Mouse (Mus musculus): ENCODE measurements around the gene Ets1.

Gene Ets1

DNA sequence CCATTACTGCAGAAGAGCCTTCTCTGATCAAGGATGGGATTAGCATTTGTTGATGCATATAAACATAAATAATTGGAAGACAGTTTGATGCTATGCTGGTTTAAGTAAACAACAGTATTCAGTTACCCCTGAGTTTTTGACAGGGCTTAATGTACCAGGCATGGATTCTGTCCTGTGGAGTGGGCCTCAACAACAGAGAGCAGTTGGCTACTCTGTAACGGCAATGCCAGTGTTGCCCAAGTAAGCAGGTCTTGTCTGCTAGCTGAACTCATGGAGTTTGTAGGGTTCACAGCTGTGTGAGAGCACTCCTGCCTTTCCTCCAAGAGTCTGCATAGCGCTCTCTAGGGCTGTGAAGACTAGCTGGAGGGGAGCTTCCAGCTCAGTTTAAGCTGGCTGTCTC, 91.0 kb downstream of the Ets1 start:
- DNase-seq (ENCODE audit: low read depth, low spot score): no peak
- Histone ChIP-seq H3K36me3 (ENCODE audit: control insufficient read depth, insufficient read depth, low read length, poor library complexity, severe bottlenecking) (peaks cover 22% of the 10 kb centered on the region), H3K27me3 (ENCODE audit: control insufficient read depth, insufficient read depth, low read length, poor library complexity, severe bottlenecking) (no peaks in the 10 kb centered on the region)

DNA sequence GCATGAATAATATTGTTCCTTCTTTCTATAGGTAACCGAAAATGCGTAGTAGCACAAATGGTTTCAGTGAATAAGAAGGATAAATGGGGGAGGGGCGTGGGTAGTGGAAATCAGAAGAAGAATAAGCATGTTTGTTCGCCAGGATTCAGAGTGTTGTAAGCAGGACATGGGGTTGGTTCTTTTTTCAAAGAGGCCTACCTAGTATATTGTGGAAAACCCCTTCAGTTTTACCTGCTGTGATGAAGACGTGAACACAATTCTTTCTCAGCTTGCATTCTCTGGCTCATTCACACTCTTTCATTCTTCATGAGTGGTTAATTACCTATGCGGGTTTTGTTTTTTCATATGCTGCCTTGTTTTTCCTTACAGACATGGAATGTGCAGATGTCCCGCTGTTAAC, 92.3 kb downstream of the Ets1 start:
- Histone ChIP-seq H3K36me3 (ENCODE audit: control insufficient read depth, insufficient read depth, low read length, poor library complexity, severe bottlenecking) (peaks cover 26% of the 10 kb centered on the region), H3K27me3 (ENCODE audit: control insufficient read depth, insufficient read depth, low read length, poor library complexity, severe bottlenecking) (no peaks in the 10 kb centered on the region)
- DNase-seq (ENCODE audit: low read depth, low spot score): no peak

DNA sequence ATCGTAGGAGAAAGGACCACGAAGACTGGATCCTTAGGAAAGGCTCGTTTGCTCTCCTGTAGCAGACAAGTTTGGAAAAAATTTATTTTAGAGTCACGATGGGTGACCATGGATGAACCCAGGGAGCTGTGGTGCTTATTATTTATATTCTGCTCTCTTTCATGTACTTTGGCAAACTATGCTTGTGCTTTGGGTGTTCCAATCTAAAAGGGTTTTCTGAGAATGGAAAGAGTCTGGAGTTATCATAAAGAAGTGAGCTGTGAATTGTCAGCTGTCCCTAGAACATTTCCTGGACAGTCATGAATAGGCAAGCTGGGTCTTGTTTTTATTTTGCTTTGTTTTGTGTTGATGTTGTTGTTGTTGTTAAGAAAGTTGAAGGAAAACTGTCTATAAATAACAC, 92.8 kb downstream of the Ets1 start:
- Histone ChIP-seq H3K27me3 (ENCODE audit: control insufficient read depth, insufficient read depth, low read length, poor library complexity, severe bottlenecking) (no peaks in the 10 kb centered on the region), H3K36me3 (ENCODE audit: control insufficient read depth, insufficient read depth, low read length, poor library complexity, severe bottlenecking) (peaks cover 31% of the 10 kb centered on the region)
- DNase-seq (ENCODE audit: low read depth, low spot score): no peak

DNA sequence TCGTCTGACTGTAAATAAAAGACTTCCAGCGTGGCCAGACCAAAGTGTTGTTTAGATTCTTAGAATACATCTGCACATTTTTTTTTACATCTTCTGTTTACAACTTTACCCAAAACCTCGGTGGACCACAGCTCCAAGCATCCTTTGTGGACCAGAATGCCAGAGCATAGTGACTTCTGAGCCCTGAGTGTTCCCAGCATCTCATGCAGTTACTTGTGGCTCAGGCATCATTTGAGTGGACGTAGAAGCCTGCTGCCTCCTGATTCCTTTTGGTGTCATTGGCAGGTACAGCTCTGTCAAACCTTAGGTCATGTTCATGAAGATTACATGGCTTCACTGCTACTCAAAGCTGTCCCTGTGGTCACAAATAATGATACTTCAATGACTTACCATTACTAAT, 93.2 kb downstream of the Ets1 start:
- no peak for DNase-seq (ENCODE audit: low read depth, low spot score)
- peaks cover 34% of the 10 kb centered on the region for H3K36me3 ChIP-seq (ENCODE audit: control insufficient read depth, insufficient read depth, low read length, poor library complexity, severe bottlenecking)
- no peaks in the 10 kb centered on the region for H3K27me3 ChIP-seq (ENCODE audit: control insufficient read depth, insufficient read depth, low read length, poor library complexity, severe bottlenecking)

DNA sequence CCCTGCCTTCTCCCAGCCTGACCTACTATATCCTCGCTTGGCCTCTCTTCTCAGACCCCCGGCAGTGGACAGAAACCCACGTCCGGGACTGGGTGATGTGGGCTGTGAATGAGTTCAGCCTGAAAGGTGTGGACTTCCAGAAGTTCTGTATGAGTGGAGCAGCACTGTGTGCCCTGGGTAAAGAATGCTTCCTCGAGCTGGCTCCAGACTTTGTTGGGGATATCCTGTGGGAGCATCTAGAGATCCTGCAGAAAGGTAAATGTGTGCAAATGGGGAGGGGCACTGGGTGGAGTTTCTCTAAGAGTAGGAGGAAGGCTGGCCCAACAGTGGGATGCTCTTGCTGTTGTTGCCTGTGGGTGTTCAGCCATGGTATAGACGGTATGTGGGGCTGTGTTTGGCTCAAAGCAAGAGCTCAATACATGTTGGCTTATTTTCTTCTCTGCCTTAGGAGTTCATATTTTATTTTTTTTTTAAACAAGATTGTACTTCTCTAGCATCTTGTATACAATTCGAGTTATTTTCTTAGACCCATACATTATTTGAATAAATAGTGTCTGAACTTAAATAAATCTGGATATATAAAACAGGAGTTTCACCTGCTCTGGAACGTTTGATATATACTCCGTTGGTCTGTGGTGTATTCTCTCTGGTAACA, 94.1 kb downstream of the Ets1 start:
- no peak for DNase-seq (ENCODE audit: low read depth, low spot score)
- Histone ChIP-seq H3K27me3 (ENCODE audit: control insufficient read depth, insufficient read depth, low read length, poor library complexity, severe bottlenecking) (no peaks in the 10 kb centered on the region), H3K36me3 (ENCODE audit: control insufficient read depth, insufficient read depth, low read length, poor library complexity, severe bottlenecking) (peaks cover 38% of the 10 kb centered on the region)

DNA sequence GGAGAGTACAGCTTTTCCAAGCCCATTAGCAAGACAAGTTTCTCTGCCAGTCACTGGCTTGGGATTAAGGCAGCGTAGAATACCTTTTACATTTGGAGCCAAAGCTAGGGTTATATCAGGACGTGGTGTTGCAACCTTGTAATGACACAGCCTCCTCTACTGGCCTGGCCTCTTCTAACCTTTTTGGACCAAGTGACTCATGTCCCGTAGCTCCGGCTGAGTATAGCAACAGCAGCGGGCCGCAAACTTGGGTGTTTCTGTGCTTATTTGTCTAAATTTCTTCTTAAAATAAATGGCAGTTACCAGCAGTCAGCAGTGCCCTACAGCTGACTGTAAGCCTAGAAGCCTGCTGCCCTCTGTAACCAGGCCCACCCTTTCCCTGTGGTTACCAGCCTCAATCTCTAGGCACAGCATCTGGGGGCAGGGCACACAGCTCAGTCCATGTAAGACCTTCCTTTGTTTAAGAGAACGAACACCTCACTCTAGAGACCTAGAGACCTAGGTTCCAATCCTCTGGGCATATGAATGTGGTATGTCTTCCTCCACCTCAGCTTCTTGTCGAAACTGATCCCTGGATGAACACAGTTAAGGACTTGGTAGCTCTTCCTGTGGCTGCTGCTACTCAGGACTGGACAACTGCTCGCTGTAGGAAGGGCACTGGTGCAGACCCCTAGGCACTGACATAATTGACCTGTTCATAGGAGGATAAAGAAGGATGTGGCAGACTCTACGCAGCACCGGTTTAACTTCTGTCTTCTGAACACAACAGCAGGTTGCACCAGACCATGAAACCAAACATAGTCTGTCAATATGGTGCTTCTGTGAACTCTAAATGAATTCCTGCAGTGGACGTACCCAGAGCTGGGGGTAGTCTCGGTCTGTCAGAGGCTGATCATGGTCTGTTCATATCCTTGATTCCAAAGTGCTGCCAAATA, 94.9 kb downstream of the Ets1 start:
- Histone ChIP-seq H3K27me3 (ENCODE audit: control insufficient read depth, insufficient read depth, low read length, poor library complexity, severe bottlenecking) (no peaks in the 10 kb centered on the region), H3K36me3 (ENCODE audit: control insufficient read depth, insufficient read depth, low read length, poor library complexity, severe bottlenecking) (peaks cover 34% of the 10 kb centered on the region)
- DNase-seq (ENCODE audit: low read depth, low spot score): peak; percentile 58

DNA sequence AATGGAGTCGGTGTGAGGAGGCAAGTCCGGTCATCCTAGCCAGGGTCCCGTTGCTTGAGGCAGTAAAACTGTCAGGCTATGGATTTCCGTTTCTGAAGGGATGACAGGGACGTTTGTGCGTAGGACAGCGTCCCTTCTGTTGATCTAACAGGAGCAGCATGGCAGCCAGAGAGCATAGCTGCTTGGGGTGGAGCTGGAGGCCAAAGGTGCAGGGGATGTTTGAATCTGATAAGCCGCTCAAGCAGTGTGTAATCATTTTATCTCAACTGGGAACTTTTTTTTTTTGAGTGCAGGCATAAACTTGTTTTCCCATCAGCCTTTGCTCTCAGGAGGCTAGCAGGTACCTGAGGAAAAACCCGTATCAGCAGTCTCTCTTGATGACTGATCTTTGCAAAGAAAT, 95.8 kb downstream of the Ets1 start:
- no peak for DNase-seq (ENCODE audit: low read depth, low spot score)
- Histone ChIP-seq H3K36me3 (ENCODE audit: control insufficient read depth, insufficient read depth, low read length, poor library complexity, severe bottlenecking) (peaks cover 33% of the 10 kb centered on the region), H3K27me3 (ENCODE audit: control insufficient read depth, insufficient read depth, low read length, poor library complexity, severe bottlenecking) (no peaks in the 10 kb centered on the region)

DNA sequence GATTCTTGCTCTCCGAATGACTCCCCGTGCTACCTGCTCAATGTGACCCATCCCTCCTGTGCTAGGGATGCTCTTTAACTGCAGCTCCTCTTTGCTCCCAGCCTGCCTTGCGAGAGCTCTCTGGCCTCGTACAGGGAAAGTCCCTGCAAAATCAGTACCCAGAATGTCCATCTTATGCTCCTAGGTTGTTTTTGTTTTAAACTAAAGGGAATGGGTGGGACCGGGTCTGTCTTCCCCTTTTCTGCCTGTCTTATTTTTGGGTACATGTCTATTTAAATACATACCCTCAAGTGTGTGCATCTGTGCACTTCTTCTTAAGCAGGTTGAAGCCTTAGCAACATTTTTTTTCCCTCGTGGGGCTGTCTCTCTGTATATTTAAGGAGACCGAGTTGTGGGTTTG, 99.0 kb downstream of the Ets1 start:
- DNase-seq (ENCODE audit: low read depth, low spot score): peak; percentile 61
- peaks cover 37% of the 10 kb centered on the region for H3K36me3 ChIP-seq (ENCODE audit: control insufficient read depth, insufficient read depth, low read length, poor library complexity, severe bottlenecking)
- no peaks in the 10 kb centered on the region for H3K27me3 ChIP-seq (ENCODE audit: control insufficient read depth, insufficient read depth, low read length, poor library complexity, severe bottlenecking)

DNA sequence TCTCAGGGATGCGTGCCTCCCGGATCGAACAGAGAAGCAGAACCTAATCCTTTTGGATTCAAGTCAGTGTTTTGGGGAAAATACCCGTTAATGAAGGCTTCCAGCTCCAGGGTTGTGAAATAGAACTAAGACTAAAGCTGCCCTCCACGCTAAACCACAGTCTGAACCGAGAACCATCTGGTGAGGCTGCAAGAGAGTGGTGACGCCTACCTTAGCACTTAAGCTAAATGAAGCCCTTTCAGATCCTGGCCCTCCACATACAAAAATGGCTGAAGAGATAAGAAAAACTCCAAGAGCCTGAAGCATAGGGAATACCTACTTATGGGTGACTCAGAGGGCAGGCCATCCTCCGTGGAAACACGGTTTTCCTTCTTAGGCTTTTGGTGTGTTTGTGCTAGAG, 100.0 kb downstream of the Ets1 start:
- peaks cover 36% of the 10 kb centered on the region for H3K36me3 ChIP-seq (ENCODE audit: control insufficient read depth, insufficient read depth, low read length, poor library complexity, severe bottlenecking)
- no peak for DNase-seq (ENCODE audit: low read depth, low spot score)
- H3K27me3 ChIP-seq (ENCODE audit: control insufficient read depth, insufficient read depth, low read length, poor library complexity, severe bottlenecking): no peaks in the 10 kb centered on the region

DNA sequence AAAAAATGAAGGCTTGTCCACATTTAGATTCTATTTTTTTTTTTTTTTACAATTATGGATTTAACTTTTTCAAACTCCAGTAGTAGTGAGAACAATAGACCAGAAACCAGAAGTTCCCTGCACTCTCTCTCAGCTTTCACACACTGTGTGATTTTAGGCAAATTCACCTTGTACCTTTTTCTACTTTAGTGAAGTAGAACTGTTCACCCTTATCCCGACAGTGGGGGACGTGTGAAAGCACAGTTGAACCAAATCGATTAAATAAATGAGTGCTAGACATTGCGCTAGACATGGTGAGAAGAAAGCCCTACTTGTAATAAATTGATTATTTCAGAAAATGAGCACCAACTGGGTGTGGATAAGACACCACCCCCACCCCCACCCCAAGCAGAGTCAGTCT, 104.0 kb downstream of the Ets1 start:
- Histone ChIP-seq H3K36me3 (ENCODE audit: control insufficient read depth, insufficient read depth, low read length, poor library complexity, severe bottlenecking) (peaks cover 36% of the 10 kb centered on the region), H3K27me3 (ENCODE audit: control insufficient read depth, insufficient read depth, low read length, poor library complexity, severe bottlenecking) (no peaks in the 10 kb centered on the region)
- peak; percentile 72 for DNase-seq (ENCODE audit: low read depth, low spot score)

DNA sequence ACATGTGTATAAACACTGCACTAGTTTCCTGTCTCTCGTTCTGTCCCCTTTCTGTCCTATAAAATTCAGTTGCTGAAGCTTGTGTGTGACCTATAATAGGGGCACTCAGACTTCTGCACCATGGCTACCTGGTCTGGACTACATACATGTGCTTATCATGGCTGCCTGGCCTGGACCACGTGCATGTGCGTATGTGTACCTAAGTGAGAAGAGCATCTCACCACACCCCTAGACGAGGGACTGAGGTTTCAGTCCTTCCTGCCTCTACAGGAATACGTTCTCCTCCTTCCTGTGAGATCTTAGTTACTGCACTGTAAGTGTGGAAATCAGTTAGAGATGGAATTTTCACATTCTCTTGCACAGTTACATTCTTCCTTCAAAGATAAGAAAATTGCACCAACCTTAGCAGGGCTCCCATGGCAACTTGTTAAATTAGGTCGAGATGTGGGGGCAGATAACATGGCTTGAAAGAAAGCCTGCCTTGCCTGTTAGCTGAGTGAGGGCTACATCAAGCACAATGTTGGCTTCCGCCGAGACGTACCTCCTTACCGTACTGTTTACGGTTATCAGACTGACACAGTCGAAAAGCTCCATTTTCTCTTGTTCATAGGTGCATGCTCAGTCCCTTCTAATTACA, 104.8 kb downstream of the Ets1 start:
- Histone ChIP-seq H3K27me3 (ENCODE audit: control insufficient read depth, insufficient read depth, low read length, poor library complexity, severe bottlenecking) (no peaks in the 10 kb centered on the region), H3K36me3 (ENCODE audit: control insufficient read depth, insufficient read depth, low read length, poor library complexity, severe bottlenecking) (peaks cover 35% of the 10 kb centered on the region)
- DNase-seq (ENCODE audit: low read depth, low spot score): no peak

DNA sequence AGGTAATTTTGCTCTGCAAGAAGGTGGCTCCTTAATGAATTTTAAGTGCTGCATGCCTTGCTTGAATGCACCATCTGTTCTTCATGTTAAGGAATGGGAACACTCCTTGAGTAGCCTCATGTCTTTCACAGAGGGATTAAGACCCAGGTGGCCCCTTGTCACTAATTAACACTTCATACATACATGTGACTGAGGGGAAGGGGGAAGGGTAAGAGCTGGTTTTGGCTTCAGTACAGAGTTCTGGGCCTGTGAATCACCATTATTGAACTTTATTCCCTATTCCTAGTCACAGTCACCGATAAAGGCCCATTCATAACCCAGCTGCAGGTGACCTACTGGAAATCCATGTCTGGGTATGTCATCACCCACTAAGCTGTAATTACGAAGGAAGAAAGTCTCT, 105.7 kb downstream of the Ets1 start:
- DNase-seq (ENCODE audit: low read depth, low spot score): no peak
- H3K27me3 ChIP-seq (ENCODE audit: control insufficient read depth, insufficient read depth, low read length, poor library complexity, severe bottlenecking): no peaks in the 10 kb centered on the region
- H3K36me3 ChIP-seq (ENCODE audit: control insufficient read depth, insufficient read depth, low read length, poor library complexity, severe bottlenecking): peaks cover 32% of the 10 kb centered on the region

DNA sequence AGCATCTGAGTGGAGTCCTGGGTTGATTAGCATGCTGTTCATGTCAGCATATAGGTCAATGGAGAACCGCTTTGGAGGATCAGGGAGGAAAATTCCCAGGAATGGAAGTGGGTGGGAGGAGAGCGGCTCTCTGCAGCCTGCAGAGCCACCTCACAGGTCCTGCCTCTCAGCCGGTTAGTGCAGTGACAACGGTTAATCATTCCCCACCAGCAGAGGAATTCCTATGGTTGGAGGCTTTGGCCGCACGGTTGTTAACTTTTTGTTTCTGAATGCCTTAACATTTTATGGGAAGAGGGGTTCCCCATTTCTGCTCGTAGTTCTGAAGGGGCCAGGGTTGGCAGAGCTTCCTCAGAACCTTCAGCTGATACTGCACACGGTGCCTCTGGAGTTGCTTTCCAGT, 107.1 kb downstream of the Ets1 start:
- peaks cover 26% of the 10 kb centered on the region for H3K36me3 ChIP-seq (ENCODE audit: control insufficient read depth, insufficient read depth, low read length, poor library complexity, severe bottlenecking)
- no peaks in the 10 kb centered on the region for H3K27me3 ChIP-seq (ENCODE audit: control insufficient read depth, insufficient read depth, low read length, poor library complexity, severe bottlenecking)
- no peak for DNase-seq (ENCODE audit: low read depth, low spot score)

DNA sequence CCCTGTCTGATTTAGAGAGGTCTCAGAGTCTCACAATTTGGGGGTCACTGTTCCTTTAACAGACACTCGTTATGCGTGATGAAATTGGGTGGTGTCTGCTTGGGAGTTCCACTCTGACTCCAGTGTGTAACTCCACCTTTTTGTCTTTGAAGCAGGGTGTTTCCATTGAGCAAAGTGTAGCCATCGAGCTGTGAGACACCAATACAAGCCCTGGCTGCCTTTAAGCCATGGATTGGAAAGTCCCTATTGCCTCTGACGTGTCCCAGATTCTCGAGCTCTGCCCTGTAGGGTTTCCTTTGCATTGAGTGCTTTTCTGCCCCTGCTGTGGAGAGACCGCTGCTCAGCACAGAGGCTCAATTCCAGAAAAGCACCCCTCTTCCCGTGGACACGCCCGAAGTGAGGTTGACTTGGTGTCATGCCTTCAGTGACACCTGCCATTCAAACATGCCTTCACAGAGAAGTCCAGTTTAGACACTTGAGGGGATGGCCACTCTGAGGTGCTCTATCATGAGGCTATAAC, 107.7 kb downstream of the Ets1 start:
- Histone ChIP-seq H3K36me3 (ENCODE audit: control insufficient read depth, insufficient read depth, low read length, poor library complexity, severe bottlenecking) (peaks cover 24% of the 10 kb centered on the region), H3K27me3 (ENCODE audit: control insufficient read depth, insufficient read depth, low read length, poor library complexity, severe bottlenecking) (no peaks in the 10 kb centered on the region)
- peak; percentile 66 for DNase-seq (ENCODE audit: low read depth, low spot score)

DNA sequence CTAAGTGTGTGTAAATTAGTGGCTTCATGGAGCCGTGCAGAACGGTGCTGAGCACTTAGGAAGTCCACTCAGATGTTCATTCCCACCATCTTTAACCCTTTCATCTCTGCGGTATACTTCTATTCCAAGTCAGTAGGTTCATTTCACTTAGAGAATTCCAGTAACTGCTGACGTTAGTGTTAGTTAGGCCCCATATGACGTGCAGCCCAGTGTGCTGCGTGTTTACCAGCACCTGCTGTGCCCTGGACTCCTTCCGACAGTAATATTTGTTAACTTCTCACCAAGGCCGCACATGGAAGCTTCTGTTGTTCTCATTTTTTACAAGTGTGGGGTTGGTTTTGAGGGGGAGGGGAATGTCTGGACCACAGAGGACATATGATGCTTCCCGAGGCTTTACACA, 108.3 kb downstream of the Ets1 start:
- no peak for DNase-seq (ENCODE audit: low read depth, low spot score)
- Histone ChIP-seq H3K36me3 (ENCODE audit: control insufficient read depth, insufficient read depth, low read length, poor library complexity, severe bottlenecking) (peaks cover 27% of the 10 kb centered on the region), H3K27me3 (ENCODE audit: control insufficient read depth, insufficient read depth, low read length, poor library complexity, severe bottlenecking) (no peaks in the 10 kb centered on the region)

Data from splenic B cell, adult 2 months (primary cell).